Mouse (Mus musculus): ENCODE results near the gene Nlrp4f.

Gene Nlrp4f

DNA sequence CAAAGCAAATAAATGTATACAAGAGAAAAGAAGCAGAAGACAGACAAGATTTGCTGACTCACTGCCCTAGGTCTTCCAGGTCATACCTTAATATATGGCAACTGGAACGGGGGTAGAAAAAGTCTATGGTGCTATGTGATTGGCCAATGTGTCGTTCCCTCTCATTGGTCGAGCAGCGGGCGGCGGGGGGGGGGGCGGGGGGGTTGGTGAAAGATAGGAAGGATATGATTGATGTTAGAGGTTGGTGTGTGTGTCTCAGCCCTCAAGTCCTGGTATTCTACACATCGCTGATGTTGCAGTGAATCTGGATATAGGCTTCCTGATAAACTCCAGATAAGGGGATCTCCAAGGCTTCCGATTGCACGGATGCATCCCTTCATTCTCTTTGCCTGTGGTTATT, at the start of gene Nlrp4f:
Gene Nlrp4f, minus strand, starts transcription at position 101 of the 400 bp plus-strand sequence.
- in situ Hi-C loops (cut with MboI; ENCODE audit: low pct_unique_long_range_greater_than_20kb in 1 of 2, low sequenced_read_pairs in 2 of 2, unreplicated experiment in 1 of 2): no loop called here

DNA sequence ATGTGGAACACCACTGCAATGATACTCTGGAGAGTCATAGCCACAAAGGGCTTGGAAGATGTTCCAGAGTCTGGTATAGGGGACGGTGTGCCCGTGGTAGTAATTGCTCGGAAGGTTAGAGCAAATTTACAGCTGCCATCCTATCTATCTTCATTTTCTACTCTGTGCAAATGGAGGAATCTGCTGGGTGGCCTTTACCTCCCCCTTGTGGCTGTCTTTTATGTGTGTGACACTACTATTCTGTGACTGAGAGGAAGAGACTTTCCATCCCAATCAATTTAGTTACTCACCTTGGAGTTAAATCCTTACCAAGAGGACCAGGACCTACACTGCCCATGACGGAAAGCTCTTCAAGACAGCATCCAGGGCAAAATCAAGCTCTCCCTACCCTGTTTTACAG, 37.5 kb upstream of the Nlrp4f start:
- in situ Hi-C loops (cut with MboI; ENCODE audit: low pct_unique_long_range_greater_than_20kb in 1 of 2, low sequenced_read_pairs in 2 of 2, unreplicated experiment in 1 of 2): no loop called here

DNA sequence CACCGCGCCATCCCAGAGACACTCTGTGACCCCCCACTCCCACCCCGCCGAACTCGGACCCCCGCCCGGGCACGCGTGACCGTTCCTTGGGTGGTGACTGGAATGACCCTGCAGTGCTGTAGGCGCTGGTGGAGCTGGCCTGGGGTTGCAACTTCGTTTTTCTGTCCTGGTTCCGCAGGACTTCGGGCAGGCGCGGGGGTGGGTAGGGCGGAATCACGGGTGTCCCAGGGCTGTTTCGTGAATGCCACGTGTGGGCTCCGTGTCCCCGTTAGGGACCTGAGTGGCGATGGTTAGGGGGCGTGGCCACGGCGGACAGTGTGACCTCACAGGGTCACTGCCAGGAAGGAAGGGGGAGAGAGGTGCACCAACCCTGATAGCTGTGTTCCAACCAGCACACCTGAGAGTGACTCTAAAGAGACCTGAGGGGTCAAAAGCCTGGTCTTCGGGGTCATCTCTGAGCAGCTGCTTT, 36.6 kb upstream of the Nlrp4f start:
- in situ Hi-C loops (cut with MboI; ENCODE audit: low pct_unique_long_range_greater_than_20kb in 1 of 2, low sequenced_read_pairs in 2 of 2, unreplicated experiment in 1 of 2): no loop called here

DNA sequence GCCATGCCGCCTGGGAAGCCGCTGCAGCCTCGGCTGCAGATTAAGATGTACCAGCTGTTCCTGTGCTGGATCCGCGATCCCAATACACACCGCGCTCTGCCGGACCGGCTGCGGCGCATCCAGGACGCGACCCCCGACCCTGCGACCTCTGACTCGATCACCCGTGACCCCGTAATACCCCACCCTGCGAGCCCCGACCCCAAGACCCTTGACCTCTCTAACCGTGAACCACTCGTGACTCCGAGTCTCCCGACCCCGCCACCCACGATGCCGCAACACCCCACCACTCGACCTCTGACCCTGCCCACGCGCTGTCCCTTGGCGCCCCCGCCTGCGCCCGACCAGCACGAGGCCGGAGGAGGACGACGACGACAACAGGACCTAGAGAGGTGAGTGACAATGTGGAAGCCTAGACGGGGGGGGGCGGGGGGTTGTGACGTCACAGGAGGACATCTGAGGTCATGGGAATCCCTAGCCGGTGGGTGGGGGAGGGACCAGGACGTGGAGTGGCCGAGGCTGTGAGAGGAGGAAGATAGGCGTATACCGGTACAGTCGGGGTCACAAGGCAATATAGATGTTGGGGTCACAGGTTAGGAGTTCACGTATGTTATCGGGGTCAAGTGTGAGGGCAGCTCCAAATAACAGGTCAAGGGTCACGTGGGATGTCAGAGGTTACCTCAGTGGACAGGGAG, 36.0 kb upstream of the Nlrp4f start:
- in situ Hi-C loops (cut with MboI; ENCODE audit: low pct_unique_long_range_greater_than_20kb in 1 of 2, low sequenced_read_pairs in 2 of 2, unreplicated experiment in 1 of 2): no loop called here

DNA sequence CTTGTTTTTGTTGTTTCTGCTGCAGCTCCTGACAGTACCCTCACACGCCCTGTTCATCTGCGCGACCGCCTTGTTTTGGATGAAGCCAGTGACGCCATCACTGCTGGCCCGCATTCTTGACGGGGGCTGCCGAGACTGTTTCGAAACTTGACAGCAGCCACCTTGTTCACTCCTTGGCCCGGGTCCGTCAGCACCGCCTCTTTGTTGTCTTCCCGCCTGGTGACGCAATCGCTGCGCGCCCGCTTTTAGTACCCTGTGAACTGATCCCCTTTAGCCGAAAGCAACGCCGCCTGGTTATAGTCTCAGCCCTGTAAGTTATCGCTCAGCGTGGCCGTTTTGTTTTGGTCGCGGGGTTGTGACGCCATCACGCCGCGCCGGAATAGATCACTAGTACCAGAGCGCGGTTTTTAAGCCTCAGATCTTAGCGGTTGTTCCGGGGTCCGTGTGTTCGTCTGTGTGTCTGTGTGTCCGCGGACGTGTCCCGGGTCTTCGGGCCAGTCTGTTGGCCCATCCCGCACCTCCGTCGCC, 35.4 kb upstream of the Nlrp4f start:
- in situ Hi-C loops (cut with MboI; ENCODE audit: low pct_unique_long_range_greater_than_20kb in 1 of 2, low sequenced_read_pairs in 2 of 2, unreplicated experiment in 1 of 2): no loop called here

DNA sequence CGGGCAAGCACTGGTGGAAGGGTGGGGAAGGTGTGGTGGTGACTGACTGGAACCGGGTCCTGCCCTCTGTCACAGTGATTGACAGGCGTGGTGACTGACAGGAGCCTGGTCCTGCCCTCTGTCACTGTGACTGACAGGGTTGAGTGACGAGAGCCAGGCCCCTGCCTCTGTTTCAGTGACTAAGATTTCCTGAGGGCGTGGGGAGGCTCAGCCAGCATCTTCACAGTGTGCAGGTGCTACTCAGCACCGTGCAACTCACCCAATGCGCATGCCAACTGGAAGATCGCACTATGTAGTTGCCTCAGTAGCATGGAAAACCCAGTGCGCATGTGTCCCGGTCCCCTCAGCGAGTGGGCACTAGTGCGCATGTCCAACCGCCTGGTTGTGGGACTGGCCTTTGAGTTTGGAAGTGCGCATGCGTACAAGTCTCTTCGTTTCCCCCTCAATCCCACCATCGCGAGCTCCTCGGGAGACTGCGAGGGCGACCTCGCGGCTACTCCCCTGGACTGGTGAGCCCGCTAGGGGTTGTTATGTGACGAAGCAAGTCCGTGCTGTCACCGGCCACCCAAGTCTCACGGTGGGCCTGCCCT, 34.8 kb upstream of the Nlrp4f start:
- in situ Hi-C loops (cut with MboI; ENCODE audit: low pct_unique_long_range_greater_than_20kb in 1 of 2, low sequenced_read_pairs in 2 of 2, unreplicated experiment in 1 of 2): no loop called here

DNA sequence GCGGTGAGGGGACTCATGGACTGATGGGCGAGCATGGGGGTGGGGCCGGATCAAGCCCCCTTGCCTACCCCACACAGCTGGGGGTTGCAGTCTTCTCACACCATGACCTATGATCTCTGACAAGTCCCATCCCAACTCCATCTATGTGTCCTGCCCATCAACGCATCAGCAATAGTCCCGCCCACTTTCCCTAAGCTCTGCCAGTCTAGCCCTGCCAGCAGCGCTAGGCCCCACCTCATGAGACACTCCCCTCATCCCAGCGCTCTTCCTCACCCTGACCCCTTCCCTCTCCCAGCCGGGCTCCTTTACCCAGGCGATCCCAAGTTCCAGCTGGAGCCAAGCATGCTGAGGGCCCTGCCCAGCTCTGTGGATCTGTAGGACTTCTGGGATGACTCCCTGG, 31.4 kb upstream of the Nlrp4f start:
- in situ Hi-C loops (cut with MboI; ENCODE audit: low pct_unique_long_range_greater_than_20kb in 1 of 2, low sequenced_read_pairs in 2 of 2, unreplicated experiment in 1 of 2): no loop called here

DNA sequence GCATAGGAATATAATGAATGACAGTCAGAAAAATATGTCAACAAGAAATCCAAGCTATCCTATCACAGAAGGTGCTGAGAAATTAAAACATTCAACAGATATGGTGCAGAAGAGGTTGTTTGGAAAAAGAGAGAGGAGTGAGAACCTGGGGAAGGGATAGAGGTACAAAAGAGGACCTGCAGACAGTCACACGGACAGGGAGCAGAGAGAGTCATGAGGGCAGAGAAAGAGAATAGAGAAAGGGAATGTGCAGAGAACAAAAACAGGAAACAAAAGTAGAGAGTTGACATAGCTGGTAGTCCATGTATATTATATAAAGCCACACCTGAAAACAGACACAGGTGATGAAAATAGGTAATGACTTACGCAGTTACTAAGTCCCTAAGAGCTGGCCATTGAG, 20.9 kb upstream of the Nlrp4f start:
- in situ Hi-C loops (cut with MboI; ENCODE audit: low pct_unique_long_range_greater_than_20kb in 1 of 2, low sequenced_read_pairs in 2 of 2, unreplicated experiment in 1 of 2): no loop called here

DNA sequence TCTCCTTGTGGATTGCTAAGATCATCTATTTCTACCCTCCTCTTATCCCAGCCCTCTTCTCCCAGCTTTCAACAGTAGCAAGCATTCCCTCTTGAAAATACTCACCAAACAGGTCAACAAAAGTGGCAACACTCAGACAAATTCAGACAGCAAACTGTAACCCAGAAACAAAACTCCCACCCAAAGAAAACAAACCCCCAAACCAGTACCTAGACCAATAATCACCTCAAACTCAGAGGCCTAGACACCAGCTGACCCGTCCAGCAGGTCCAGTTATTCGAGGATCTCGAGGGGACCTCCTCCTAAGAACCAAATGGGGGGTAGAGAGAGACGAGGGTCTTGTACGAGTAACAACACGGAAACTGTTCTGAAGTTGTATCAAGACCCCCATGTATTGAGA, 20.2 kb upstream of the Nlrp4f start:
- in situ Hi-C loops (cut with MboI; ENCODE audit: low pct_unique_long_range_greater_than_20kb in 1 of 2, low sequenced_read_pairs in 2 of 2, unreplicated experiment in 1 of 2): no loop called here

DNA sequence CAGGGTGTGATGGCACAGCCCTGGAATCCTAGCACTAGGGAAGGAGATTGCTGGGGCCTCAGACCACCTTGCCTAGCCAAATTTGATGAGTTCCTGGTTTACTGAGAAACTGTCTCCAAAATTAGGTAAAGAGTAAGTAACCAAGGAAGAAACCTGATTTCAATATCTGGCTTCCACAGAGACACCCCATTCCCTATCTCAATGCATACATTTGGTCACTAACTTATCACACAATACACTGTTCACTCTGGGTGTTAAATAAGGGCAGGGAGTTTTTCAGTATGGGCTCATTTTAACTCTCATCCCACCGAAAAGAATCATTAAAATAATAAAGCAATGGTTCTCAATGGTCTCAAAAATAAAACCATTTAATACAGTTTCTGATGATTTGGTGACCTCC, 5.1 kb downstream of the Nlrp4f start:
- in situ Hi-C loops (cut with MboI; ENCODE audit: low pct_unique_long_range_greater_than_20kb in 1 of 2, low sequenced_read_pairs in 2 of 2, unreplicated experiment in 1 of 2): no loop called here

DNA sequence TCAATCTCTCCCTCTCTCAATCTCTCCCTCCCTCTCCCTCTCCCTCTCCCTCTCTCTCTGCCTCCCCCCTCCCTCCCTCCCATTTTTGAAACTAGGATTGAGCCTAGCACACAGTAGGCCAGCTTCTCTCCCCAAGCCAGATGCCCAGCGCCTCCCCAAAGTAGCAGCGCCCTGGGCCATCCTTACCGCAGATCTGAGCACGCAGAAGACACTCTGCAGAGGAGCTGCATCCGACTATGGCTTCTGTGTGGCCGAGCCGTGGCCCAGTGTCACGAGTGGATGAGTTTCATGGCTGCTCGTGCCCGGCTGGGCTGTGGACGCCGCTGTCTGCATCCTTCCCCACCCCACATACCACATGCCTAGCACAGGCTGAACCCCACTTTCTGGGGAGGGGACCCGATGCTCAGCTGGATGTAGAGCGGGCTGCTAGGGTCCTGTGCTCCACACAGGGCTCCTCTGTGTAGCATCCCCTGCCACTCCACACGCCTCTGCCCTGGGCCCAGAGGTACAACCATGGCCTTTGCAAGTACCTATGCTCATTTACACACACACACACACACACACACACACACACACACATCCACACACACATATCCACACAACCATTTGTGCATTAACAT, 29.2 kb downstream of the Nlrp4f start:
- in situ Hi-C loops (cut with MboI; ENCODE audit: low pct_unique_long_range_greater_than_20kb in 1 of 2, low sequenced_read_pairs in 2 of 2, unreplicated experiment in 1 of 2): no loop called here

DNA sequence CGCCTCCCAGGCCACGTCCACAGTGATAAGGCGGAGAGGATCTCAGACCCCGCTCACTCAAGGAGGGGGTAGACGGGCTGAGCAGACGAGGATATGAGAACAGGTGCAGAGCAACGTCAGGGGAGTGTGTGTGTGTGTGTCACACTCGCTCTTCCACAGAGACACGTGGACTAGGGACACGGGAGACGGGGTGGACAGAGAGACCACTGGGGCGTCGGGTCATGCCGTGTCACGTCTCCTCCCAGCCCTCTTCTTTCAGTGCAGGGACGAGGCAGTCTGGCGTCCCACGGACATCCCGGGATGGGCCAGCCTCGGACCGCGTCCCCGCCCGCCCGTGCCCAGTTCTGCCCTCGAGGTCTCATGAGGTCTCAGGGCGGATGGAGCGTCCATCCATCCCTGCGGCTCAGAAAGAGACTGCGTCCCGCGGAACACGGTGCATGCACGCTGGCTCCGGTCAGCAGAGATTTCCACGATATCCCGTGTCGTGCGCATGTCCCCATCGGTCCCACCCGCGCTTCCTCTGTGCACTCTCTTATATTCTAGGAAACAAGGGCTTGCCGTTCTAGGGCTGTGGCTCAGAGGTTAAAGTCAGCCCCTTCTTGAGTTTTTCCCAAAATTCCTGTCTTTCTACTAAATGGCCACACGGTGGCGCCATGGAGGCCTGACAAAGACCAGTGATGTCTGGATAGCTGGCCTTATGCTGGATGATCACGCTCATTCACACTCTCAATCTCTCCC, 29.9 kb downstream of the Nlrp4f start:
- in situ Hi-C loops (cut with MboI; ENCODE audit: low pct_unique_long_range_greater_than_20kb in 1 of 2, low sequenced_read_pairs in 2 of 2, unreplicated experiment in 1 of 2): no loop called here

DNA sequence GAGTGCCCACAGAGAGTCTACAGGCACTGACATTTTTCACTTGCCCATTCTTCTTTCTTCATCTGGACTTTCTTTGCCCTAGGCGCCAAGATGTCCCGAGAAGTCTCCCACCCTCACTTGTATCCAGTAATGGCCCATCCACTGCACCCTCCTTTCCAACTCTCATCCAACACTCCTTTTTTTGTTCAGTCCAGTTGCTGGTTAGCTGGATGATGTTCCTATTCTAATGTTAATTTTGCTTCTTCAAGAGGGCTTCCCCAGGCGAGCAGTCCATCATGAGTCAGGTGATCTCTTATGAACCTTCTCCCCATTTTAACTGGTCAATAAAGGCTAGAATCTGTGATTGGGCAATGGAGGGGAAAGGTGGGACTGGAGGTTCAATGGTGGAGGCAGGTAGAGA, 31.7 kb downstream of the Nlrp4f start:
- in situ Hi-C loops (cut with MboI; ENCODE audit: low pct_unique_long_range_greater_than_20kb in 1 of 2, low sequenced_read_pairs in 2 of 2, unreplicated experiment in 1 of 2): no loop called here

DNA sequence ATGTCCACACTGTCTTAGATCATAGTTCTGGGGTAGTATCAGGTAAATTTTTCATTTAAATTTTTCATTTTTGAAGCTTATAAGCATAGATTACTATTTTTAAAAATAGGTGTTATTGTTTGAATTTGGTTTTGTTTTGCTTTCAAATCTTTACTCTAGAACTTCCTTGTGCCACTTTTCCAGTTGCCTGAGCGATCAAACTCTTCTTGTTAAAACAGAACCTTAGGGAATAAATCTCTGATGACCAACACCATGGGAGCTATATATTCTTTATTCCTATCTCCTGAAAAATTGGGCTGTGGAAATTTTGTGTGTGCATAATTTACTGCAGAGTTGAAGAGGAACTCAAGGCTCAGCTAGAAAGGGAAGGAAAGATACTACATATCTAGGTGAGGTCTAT, 55.8 kb downstream of the Nlrp4f start, which contains the start of gene Olfr466:
Gene Olfr466, plus strand, starts transcription at position 301 of the 400 bp plus-strand sequence.
- in situ Hi-C loops (cut with MboI; ENCODE audit: low pct_unique_long_range_greater_than_20kb in 1 of 2, low sequenced_read_pairs in 2 of 2, unreplicated experiment in 1 of 2): no loop called here

DNA sequence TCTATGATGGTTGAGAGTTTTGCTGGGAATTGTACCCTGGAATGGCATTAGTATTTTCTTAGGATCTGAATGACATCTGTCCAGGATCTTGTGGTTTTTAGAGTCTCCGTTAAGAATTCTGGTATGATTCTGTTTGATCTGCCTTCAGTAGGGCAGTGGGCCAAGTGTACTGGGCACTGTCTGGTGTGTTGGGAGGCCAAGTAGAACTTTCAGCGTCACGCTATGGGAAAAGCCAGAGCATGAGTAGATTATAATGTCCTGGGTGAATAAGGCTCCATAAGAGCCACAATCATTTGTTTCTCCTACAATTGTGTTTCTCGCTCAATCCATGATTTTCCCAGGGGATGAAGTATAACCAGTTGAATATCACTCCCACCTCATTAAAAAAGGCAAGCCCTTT, 68.0 kb downstream of the Nlrp4f start, which contains the start of gene Olfr465-ps1:
Gene Olfr465-ps1, plus strand, starts transcription at position 301 of the 400 bp plus-strand sequence.
- in situ Hi-C loops (cut with MboI; ENCODE audit: low pct_unique_long_range_greater_than_20kb in 1 of 2, low sequenced_read_pairs in 2 of 2, unreplicated experiment in 1 of 2): no loop called here
